Mouse (Mus musculus): ENCODE results near the gene Cnnm4. TPM values are rescaled to one million over a fixed set of nuclear protein-coding genes. Genes with fewer than 3 reads are reported as not detected.
A peak's percentile ranks its signal among the peaks of the same experiment; 100 is the strongest.

Gene Cnnm4
- polyA plus RNA-seq, 1 experiment from 2014 or later = 2.7 TPM

DNA sequence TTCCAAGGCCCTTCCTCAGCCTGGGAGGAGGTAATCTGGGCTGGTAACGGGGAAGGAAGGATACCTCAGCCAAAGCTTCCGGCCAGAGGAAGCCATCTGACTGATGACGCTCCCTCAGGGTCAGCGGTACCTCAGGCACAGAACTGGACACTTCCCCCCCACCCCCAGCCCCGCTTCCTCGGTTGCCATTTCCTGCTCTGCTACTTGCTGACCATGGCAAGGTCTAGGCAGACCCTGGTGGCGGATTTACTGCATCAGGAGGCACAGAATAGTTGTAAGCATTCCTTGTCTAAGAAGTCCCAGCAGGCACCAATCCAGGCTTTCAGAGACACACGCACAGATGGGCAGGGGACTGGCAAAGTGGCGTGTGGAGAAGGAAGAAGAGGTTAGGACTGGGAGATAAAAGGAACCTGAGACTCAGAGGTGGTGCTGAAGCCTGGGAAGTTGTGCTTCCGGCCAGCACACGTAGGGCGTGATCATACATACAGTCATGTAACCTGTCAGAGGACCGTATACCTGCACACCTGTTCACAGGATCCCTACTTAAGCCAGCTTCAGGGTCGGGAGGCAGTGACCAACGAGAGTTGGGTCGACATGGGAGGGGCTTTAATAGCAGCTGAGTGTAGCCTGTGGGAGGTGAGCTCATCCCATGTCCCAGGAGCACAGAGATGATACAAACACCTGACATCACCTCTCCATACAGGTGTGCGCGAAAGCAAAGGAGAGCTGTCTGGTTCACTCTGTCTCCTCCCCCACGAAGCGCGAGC is 83.4 kb downstream of the Cnnm4 start:
- H3K4me3 ChIP-seq (replicated peaks) = no peak overlapping the region
- H3K36me3 ChIP-seq (replicated peaks) = peaks cover 20% of the 10 kb centered on the region
- peak overlapping the region; percentile 68 for H3K4me2 ChIP-seq
- 40% methylated on average over 21 of the region's 21 CpGs for WGBS (ENCODE audit: insufficient replicate concordance)
- H3K27me3 ChIP-seq = peaks cover 72% of the 10 kb centered on the region
- H3K4me1 ChIP-seq (replicated peaks) = peaks cover 21% of the 10 kb centered on the region
- ATAC-seq (ENCODE audit: insufficient read depth) = no peak
- H3K9ac ChIP-seq = no peak overlapping the region
- no peak overlapping the region for H3K27ac ChIP-seq (replicated peaks)
- H3K9me3 ChIP-seq (replicated peaks) = no peaks in the 10 kb centered on the region

- H3K27ac ChIP-seq (replicated peaks) = peak overlapping the region; percentile 76
- 20% methylated on average over 8 of the region's 8 CpGs for WGBS (ENCODE audit: insufficient replicate concordance)
Observed at GRCm38 (mm10) chr1:36555798-36556395, 84.5 kb downstream of the Cnnm4 start.

DNA sequence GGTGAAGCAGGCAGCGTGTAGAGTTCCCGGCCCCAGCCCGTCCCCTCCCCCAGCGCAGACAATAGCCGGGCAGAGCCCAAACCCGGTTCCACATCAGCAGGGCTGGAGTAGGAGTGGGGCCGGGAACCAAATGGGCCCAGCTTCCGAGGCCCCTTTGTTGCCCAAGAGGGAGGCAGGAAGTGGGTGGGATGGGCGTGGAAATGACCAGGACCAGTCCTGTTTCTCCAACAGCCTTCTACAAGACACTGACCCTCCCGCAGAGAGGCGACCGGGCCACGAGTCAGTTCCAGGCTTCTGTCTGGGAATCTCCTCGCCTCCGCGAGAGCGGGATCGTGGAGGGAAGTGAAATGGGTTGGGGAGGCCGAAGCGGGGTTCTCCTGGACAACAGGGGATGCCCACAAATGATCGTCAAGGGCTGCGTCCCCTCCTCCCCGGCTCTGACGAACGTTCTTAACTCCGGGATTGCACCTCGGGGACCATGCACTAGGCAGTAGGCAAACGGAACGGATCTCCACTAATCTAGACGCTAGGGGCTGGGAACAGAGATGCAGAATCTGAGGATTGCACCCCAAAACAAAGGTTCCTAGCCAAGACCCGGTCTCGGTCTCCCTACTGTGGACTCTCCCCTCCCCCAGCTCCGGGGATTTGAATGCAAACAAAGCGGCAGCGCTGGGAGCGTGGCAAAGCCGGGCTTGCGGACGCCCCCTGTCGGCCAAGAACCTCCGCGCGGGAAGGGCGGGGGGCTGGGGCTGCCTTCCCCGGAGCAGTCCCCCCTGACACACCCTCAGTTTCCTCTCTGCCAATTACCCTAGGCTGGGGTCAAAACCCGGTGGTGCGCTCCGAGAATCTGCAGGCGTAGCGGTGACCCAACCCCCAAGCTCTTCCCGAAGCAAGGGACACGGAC is 85.4 kb downstream of the Cnnm4 start:
- peaks cover 15% of the 10 kb centered on the region for H3K36me3 ChIP-seq (replicated peaks)
- H3K9ac ChIP-seq = peak overlapping the region; percentile 32
- H3K4me3 ChIP-seq (replicated peaks) = peak overlapping the region; percentile 61
- H3K4me1 ChIP-seq (replicated peaks) = peaks cover 21% of the 10 kb centered on the region
- H3K4me2 ChIP-seq = peak overlapping the region; percentile 68
- peak overlapping the region; percentile 76 for H3K27ac ChIP-seq (replicated peaks)
- peaks cover 92% of the 10 kb centered on the region for H3K27me3 ChIP-seq
- peak; percentile 60 for ATAC-seq (ENCODE audit: insufficient read depth)
- WGBS (ENCODE audit: insufficient replicate concordance) = under 1% methylated on average over 52 of the region's 52 CpGs
- H3K9me3 ChIP-seq (replicated peaks) = no peaks in the 10 kb centered on the region

More at GRCm38 (mm10) chr1:36555798-36556395, 84.5 kb downstream of the Cnnm4 start:
- Histone ChIP-seq H3K9me3 (replicated peaks) (no peaks in the 10 kb centered on the region), H3K9ac (no peak overlapping the region), H3K4me3 (replicated peaks) (peak overlapping the region; percentile 61), H3K36me3 (replicated peaks) (peaks cover 20% of the 10 kb centered on the region), H3K4me2 (peak overlapping the region; percentile 68), H3K4me1 (replicated peaks) (peaks cover 21% of the 10 kb centered on the region), H3K27me3 (peaks cover 83% of the 10 kb centered on the region)
- no peak for ATAC-seq (ENCODE audit: insufficient read depth)

- peak overlapping the region; percentile 68 for H3K4me2 ChIP-seq
- H3K9ac ChIP-seq = peak overlapping the region; percentile 32
- peak overlapping the region; percentile 61 for H3K4me3 ChIP-seq (replicated peaks)
- peaks cover 21% of the 10 kb centered on the region for H3K4me1 ChIP-seq (replicated peaks)
- peaks cover 8% of the 10 kb centered on the region; the same call in 1 of the 2 replicates for H3K36me3 ChIP-seq (replicated peaks)
- WGBS (ENCODE audit: insufficient replicate concordance) = under 1% methylated on average over 48 of the region's 48 CpGs
- H3K9me3 ChIP-seq (replicated peaks) = no peaks in the 10 kb centered on the region
- peaks cover 98% of the 10 kb centered on the region for H3K27me3 ChIP-seq
- H3K27ac ChIP-seq (replicated peaks) = peak overlapping the region; percentile 76
- ATAC-seq (ENCODE audit: insufficient read depth) = peak; percentile 55
Observed at GRCm38 (mm10) chr1:36557457-36558011, 86.1 kb downstream of the Cnnm4 start.

Small RNA genes within 50 kb of the gene (microRNA-seq; reads per million reads assigned to microRNA genes)
- not detected for gene Gm47280

Other genes starting within 250 kb of the Cnnm4 start
- 19.4 and 19.5 TPM in 2 replicates for gene Uggt1, start 226.9 kb upstream of the Cnnm4 start, polyA plus RNA-seq (2015; fragmentation: Nextera tagmentation; extraction: Ambion mirVana)
- gene Neurl3, start 196.9 kb upstream of the Cnnm4 start, polyA plus RNA-seq (2015; fragmentation: Nextera tagmentation; extraction: Ambion mirVana) = 2.4 and 3.0 TPM in 2 replicates
- gene Arid5a, start 163.9 kb upstream of the Cnnm4 start, polyA plus RNA-seq (2015; fragmentation: Nextera tagmentation; extraction: Ambion mirVana) = 3.5 and 4.2 TPM in 2 replicates
- 12.4 and 12.6 TPM in 2 replicates for gene Kansl3, start 102.4 kb upstream of the Cnnm4 start, polyA plus RNA-seq (2015; fragmentation: Nextera tagmentation; extraction: Ambion mirVana)
- 0.23 and 0.24 TPM in 2 replicates for gene Fer1l5, start 99.3 kb upstream of the Cnnm4 start, polyA plus RNA-seq (2015; fragmentation: Nextera tagmentation; extraction: Ambion mirVana)
- gene Lman2l, start 26.3 kb upstream of the Cnnm4 start, polyA plus RNA-seq (2015; fragmentation: Nextera tagmentation; extraction: Ambion mirVana) = 12.6 and 14.3 TPM in 2 replicates
- 1.0 and 1.1 TPM in 2 replicates for gene Cnnm3, start 40.2 kb downstream of the Cnnm4 start, polyA plus RNA-seq (2015; fragmentation: Nextera tagmentation; extraction: Ambion mirVana)
- gene Ankrd23, start 65.3 kb downstream of the Cnnm4 start, polyA plus RNA-seq (2015; fragmentation: Nextera tagmentation; extraction: Ambion mirVana) = 2.3 and 2.9 TPM in 2 replicates
- gene Gm42417, start 67.8 kb downstream of the Cnnm4 start, polyA plus RNA-seq (2015; fragmentation: Nextera tagmentation; extraction: Ambion mirVana) = not detected in 2 replicates
- gene Ankrd39, start 75.8 kb downstream of the Cnnm4 start, polyA plus RNA-seq (2015; fragmentation: Nextera tagmentation; extraction: Ambion mirVana) = 6.2 and 7.0 TPM in 2 replicates
- gene Sema4c, start 86.7 kb downstream of the Cnnm4 start, polyA plus RNA-seq (2015; fragmentation: Nextera tagmentation; extraction: Ambion mirVana) = 1.9 and 2.0 TPM in 2 replicates
- 0.10 and 0.15 TPM in 2 replicates for gene Fam178b, start 211.6 kb downstream of the Cnnm4 start, polyA plus RNA-seq (2015; fragmentation: Nextera tagmentation; extraction: Ambion mirVana)
- 362 and 401 TPM in 2 replicates for gene Cox5b, start 219.8 kb downstream of the Cnnm4 start, polyA plus RNA-seq (2015; fragmentation: Nextera tagmentation; extraction: Ambion mirVana)
- not detected in 2 replicates for gene 4933424G06Rik, start 238.5 kb downstream of the Cnnm4 start, polyA plus RNA-seq (2015; fragmentation: Nextera tagmentation; extraction: Ambion mirVana)
- 27.3 and 30.9 TPM in 2 replicates for gene Actr1b, start 242.8 kb downstream of the Cnnm4 start, polyA plus RNA-seq (2015; fragmentation: Nextera tagmentation; extraction: Ambion mirVana)

Measured in liver, embryonic 15.5 days (tissue).